Mouse (Mus musculus): ENCODE measurements around the gene Cd28. TPM values are rescaled to one million over a fixed set of nuclear protein-coding genes. Genes with fewer than 3 reads are reported as not detected.

Gene Cd28
- total and polyA plus RNA-seq, 2 experiments from 2014 or later, result 0.10 to 0.16 TPM

GRCm38 (mm10) chr1:60696115-60696895, 20.3 kb upstream of the Cd28 start:
- DNase-seq (ENCODE audit: low spot score), result no peak
- Histone ChIP-seq H3K4me2 (ENCODE audit: low read depth, low read length) (no peak overlapping the region), H3K9me3 (ENCODE audit: low read length) (no peaks in the 10 kb centered on the region), H3K27ac (no peak overlapping the region), H3K4me1 (ENCODE audit: insufficient read depth, low read length) (no peaks in the 10 kb centered on the region), H3K9ac (replicated peaks; ENCODE audit: low read length) (no peak overlapping the region), H3K36me3 (ENCODE audit: insufficient read depth, low read length) (no peaks in the 10 kb centered on the region), H3K27me3 (ENCODE audit: insufficient read depth, low read length) (no peaks in the 10 kb centered on the region), H3K4me3 (ENCODE audit: low read length) (no peak overlapping the region)
- ATAC-seq, result no peak
- WGBS, result 78% methylated on average over 3 of the region's 3 CpGs
- TF ChIP-seq CTCF (IDR thresholded peaks at IDR 0.05; ENCODE audit: low read depth), result no peak

- 71% methylated on average over 2 of the region's 2 CpGs for WGBS
- DNase-seq (ENCODE audit: low spot score) (no peak), ATAC-seq (no peak)
- H3K9me3 ChIP-seq (ENCODE audit: low read length), result no peaks in the 10 kb centered on the region
- no peaks in the 10 kb centered on the region for H3K27me3 ChIP-seq (ENCODE audit: insufficient read depth, low read length)
- no peaks in the 10 kb centered on the region for H3K4me1 ChIP-seq (ENCODE audit: insufficient read depth, low read length)
- H3K4me2 ChIP-seq (ENCODE audit: low read depth, low read length), result no peak overlapping the region
- H3K36me3 ChIP-seq (ENCODE audit: insufficient read depth, low read length), result no peaks in the 10 kb centered on the region
- no peak overlapping the region for H3K27ac ChIP-seq
- TF ChIP-seq CTCF (IDR thresholded peaks at IDR 0.05; ENCODE audit: low read depth), result no peak
- no peak overlapping the region for H3K4me3 ChIP-seq (ENCODE audit: low read length)
- H3K9ac ChIP-seq (replicated peaks; ENCODE audit: low read length), result no peak overlapping the region
Measured at GRCm38 (mm10) chr1:60702641-60703040, 14.0 kb upstream of the Cd28 start.

- Histone ChIP-seq H3K4me2 (ENCODE audit: low read depth, low read length) (no peak overlapping the region), H3K27me3 (ENCODE audit: insufficient read depth, low read length) (no peaks in the 10 kb centered on the region)
- no peak for TF ChIP-seq CTCF (IDR thresholded peaks at IDR 0.05; ENCODE audit: low read depth)
Measured at GRCm38 (mm10) chr1:60713238-60713637, 3.4 kb upstream of the Cd28 start.

GRCm38 (mm10) chr1:60715651-60716196, 876 bp upstream of the Cd28 start:
- Histone ChIP-seq H3K4me1 (ENCODE audit: insufficient read depth, low read length) (peaks cover 5% of the 10 kb centered on the region), H3K27me3 (ENCODE audit: insufficient read depth, low read length) (no peaks in the 10 kb centered on the region), H3K4me2 (ENCODE audit: low read depth, low read length) (no peak overlapping the region), H3K36me3 (ENCODE audit: insufficient read depth, low read length) (no peaks in the 10 kb centered on the region), H3K9ac (replicated peaks; ENCODE audit: low read length) (no peak overlapping the region), H3K9me3 (ENCODE audit: low read length) (no peaks in the 10 kb centered on the region), H3K27ac (0 out of 2 replicates have a peak overlapping the region, but pooled peaks have one; percentile 26), H3K4me3 (ENCODE audit: low read length) (no peak overlapping the region)
- 54% methylated on average over 8 of the region's 8 CpGs for WGBS
- peak; percentile 17 for DNase-seq (ENCODE audit: low spot score)
- no peak for ATAC-seq
- TF ChIP-seq CTCF (IDR thresholded peaks at IDR 0.05; ENCODE audit: low read depth), result no peak

More at GRCm38 (mm10) chr1:60713238-60713637, 3.4 kb upstream of the Cd28 start:
- DNase-seq (ENCODE audit: low spot score), result no peak
- WGBS, result 66% methylated on average over 3 of the region's 3 CpGs
- Histone ChIP-seq H3K4me3 (ENCODE audit: low read length) (no peak overlapping the region), H3K36me3 (ENCODE audit: insufficient read depth, low read length) (no peaks in the 10 kb centered on the region), H3K9ac (replicated peaks; ENCODE audit: low read length) (no peak overlapping the region), H3K4me1 (ENCODE audit: insufficient read depth, low read length) (peaks cover 5% of the 10 kb centered on the region), H3K9me3 (ENCODE audit: low read length) (no peaks in the 10 kb centered on the region), H3K27ac (no peak overlapping the region)
- ATAC-seq, result no peak

- DNase-seq (ENCODE audit: low spot score) (no peak), ATAC-seq (no peak)
- Histone ChIP-seq H3K4me3 (ENCODE audit: low read length) (no peak overlapping the region), H3K36me3 (ENCODE audit: insufficient read depth, low read length) (no peaks in the 10 kb centered on the region), H3K4me2 (ENCODE audit: low read depth, low read length) (no peak overlapping the region), H3K27ac (no peak overlapping the region), H3K27me3 (ENCODE audit: insufficient read depth, low read length) (no peaks in the 10 kb centered on the region), H3K9ac (replicated peaks; ENCODE audit: low read length) (no peak overlapping the region), H3K4me1 (ENCODE audit: insufficient read depth, low read length) (peaks cover 5% of the 10 kb centered on the region), H3K9me3 (ENCODE audit: low read length) (no peaks in the 10 kb centered on the region)
- 90% methylated on average over 4 of the region's 4 CpGs for WGBS
- no peak for TF ChIP-seq CTCF (IDR thresholded peaks at IDR 0.05; ENCODE audit: low read depth)
Measured at GRCm38 (mm10) chr1:60718580-60718979, 2.0 kb downstream of the Cd28 start.

GRCm38 (mm10) chr1:60723555-60723954, 7.0 kb downstream of the Cd28 start:
- DNase-seq (ENCODE audit: low spot score), result no peak
- no peaks in the 10 kb centered on the region for H3K27me3 ChIP-seq (ENCODE audit: insufficient read depth, low read length)
- no peak overlapping the region for H3K4me3 ChIP-seq (ENCODE audit: low read length)
- H3K9ac ChIP-seq (replicated peaks; ENCODE audit: low read length), result no peak overlapping the region
- ATAC-seq, result no peak
- H3K4me2 ChIP-seq (ENCODE audit: low read depth, low read length), result no peak overlapping the region
- H3K36me3 ChIP-seq (ENCODE audit: insufficient read depth, low read length), result no peaks in the 10 kb centered on the region
- no peaks in the 10 kb centered on the region for H3K4me1 ChIP-seq (ENCODE audit: insufficient read depth, low read length)
- no peaks in the 10 kb centered on the region for H3K9me3 ChIP-seq (ENCODE audit: low read length)
- no peak overlapping the region for H3K27ac ChIP-seq
- 89% methylated on average over 3 of the region's 3 CpGs for WGBS
- no peak for TF ChIP-seq CTCF (IDR thresholded peaks at IDR 0.05; ENCODE audit: low read depth)

- no peak for TF ChIP-seq CTCF (IDR thresholded peaks at IDR 0.05; ENCODE audit: low read depth)
- no peaks in the 10 kb centered on the region for H3K4me1 ChIP-seq (ENCODE audit: insufficient read depth, low read length)
- H3K27ac ChIP-seq, result no peak overlapping the region
- no peaks in the 10 kb centered on the region for H3K27me3 ChIP-seq (ENCODE audit: insufficient read depth, low read length)
- H3K9me3 ChIP-seq (ENCODE audit: low read length), result no peaks in the 10 kb centered on the region
- H3K9ac ChIP-seq (replicated peaks; ENCODE audit: low read length), result no peak overlapping the region
- H3K4me3 ChIP-seq (ENCODE audit: low read length), result no peak overlapping the region
- ATAC-seq (no peak), DNase-seq (ENCODE audit: low spot score) (no peak)
- H3K4me2 ChIP-seq (ENCODE audit: low read depth, low read length), result no peak overlapping the region
- H3K36me3 ChIP-seq (ENCODE audit: insufficient read depth, low read length), result no peaks in the 10 kb centered on the region
- WGBS, result 74% methylated on average over 2 of the region's 2 CpGs
Measured at GRCm38 (mm10) chr1:60731940-60732339, 15.3 kb downstream of the Cd28 start.

Measured in hindbrain, postnatal 0 days (tissue).